Mouse (Mus musculus) testis, adult 2 months (tissue): Measurements from ENCODE around the gene Hcn3. TPM values are rescaled to one million over a fixed set of nuclear protein-coding genes. Genes with fewer than 3 reads are reported as not detected.

Experiments
- H3K27ac ChIP-seq: fragments of 200-500 bp; 2 replicates; pipeline ENCODE4 v1.5.1; 2012; ENCODE audit warnings: low read depth, low read length; ENCODE audit not compliant: control insufficient read depth, insufficient read depth
- H3K27me3 ChIP-seq: fragments of 200-500 bp; 2 replicates; pipeline ENCODE4 v1.6.1; 2012; ENCODE audit warnings: mild to moderate bottlenecking, low read length, moderate library complexity; ENCODE audit not compliant: control insufficient read depth, insufficient read depth
- H3K36me3 ChIP-seq: fragments of 200-500 bp; 2 replicates; pipeline ENCODE4 v1.6.1; 2012; ENCODE audit warnings: mild to moderate bottlenecking, low read length; ENCODE audit not compliant: control insufficient read depth, insufficient read depth
- H3K4me1 ChIP-seq: fragments of 200-500 bp; 2 replicates; pipeline ENCODE4 v1.6.1; 2012; ENCODE audit warnings: low read length; ENCODE audit not compliant: control insufficient read depth, insufficient read depth
- H3K4me3 ChIP-seq: fragments of 200-500 bp; 2 replicates; pipeline ENCODE4 v1.5.1; 2012; ENCODE audit warnings: low read depth, mild to moderate bottlenecking, low read length, moderate library complexity, mixed read lengths; ENCODE audit not compliant: control insufficient read depth
- CTCF ChIP-seq: fragments of 200-500 bp; IDR thresholded peaks from 2 replicates; pipeline ENCODE4 v1.5.1; 2012; ENCODE audit warnings: low read depth, mild to moderate bottlenecking, inconsistent platforms, low read length, moderate library complexity; ENCODE audit not compliant: control insufficient read depth, insufficient read depth, insufficient replicate concordance
- POLR2A ChIP-seq: fragments of 200-500 bp; IDR thresholded peaks from 2 replicates; pipeline ENCODE4 v1.6.1; 2012; ENCODE audit warnings: low read depth, mild to moderate bottlenecking, inconsistent platforms, low read length, moderate library complexity; ENCODE audit not compliant: control insufficient read depth
- polyA plus RNA-seq: library from polyadenylated mRNA; depleted of rRNA; stranded (reverse); fragments of >200 nt; gene quantifications from 2 replicates; pipeline ENCODE4 v1.2.3, GENCODE M21; 2012

Hcn3 gene
- polyA plus RNA-seq, 1 experiment: 2.2 TPM

GRCm38 (mm10) chr3:89179056-89179455 is 19.1 kb upstream of the Hcn3 start:
- Histone ChIP-seq H3K4me1 (peaks cover 12% of the 10 kb centered on the region), H3K27me3 (no peaks in the 10 kb centered on the region), H3K36me3 (peaks cover 4% of the 10 kb centered on the region; the same call in 1 of the 2 replicates), H3K27ac (no peak overlapping the region), H3K4me3 (no peak overlapping the region)
- TF ChIP-seq CTCF (no peak), POLR2A (no peak)

GRCm38 (mm10) chr3:89178107-89178385 is 18.1 kb upstream of the Hcn3 start:
- Histone ChIP-seq H3K27me3 (no peaks in the 10 kb centered on the region), H3K4me1 (peaks cover 11% of the 10 kb centered on the region), H3K27ac (no peak overlapping the region), H3K4me3 (peak overlapping the region; percentile 84), H3K36me3 (peaks cover 4% of the 10 kb centered on the region; the same call in 1 of the 2 replicates)
- TF ChIP-seq CTCF (no peak), POLR2A (no peak)

DNA sequence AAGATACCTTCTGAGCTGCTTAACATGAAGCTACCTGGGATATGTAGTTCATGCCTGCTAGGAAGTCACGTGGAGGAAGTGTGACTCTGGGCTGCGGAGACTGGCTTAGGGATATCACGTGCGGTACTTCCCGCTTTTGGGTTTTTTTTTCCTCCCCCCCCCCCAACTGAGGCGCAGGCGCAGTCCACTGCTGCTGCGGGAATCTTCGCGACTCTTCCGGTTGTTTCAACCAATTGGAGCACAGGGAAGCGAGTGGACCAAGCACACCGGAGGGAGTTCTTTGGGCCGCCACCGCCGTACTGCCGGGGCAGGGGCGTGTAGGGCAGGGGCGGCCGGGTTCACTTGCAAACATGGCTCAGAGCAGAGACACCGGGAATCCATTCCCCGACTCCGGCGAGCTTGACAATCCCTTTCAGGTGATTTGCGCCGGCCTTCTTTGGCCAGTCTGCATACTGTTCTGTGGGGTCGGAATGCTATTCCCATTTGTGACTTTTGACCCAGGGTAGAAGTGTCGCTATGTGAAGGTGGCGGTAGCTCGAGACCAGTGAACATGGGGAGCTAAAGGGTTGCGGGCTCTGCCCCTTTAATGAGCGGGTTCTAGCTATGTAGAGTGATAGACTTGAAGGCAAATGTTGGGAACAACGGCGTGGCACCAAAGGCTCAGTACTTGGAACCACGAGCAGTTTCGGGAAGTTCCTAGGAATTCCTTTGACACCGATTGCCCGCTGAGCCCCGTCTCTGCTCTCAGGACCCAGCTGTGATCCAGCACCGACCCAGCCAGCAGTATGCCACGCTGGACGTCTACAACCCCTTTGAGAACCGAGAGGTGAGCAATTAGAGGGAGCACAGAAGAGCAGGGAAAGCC is 17.5 kb upstream of the Hcn3 start, which contains the start of gene Scamp3:
Gene Scamp3, plus strand, starts transcription at position 232 of the 865 bp plus-strand sequence.
- Histone ChIP-seq H3K27me3 (no peaks in the 10 kb centered on the region), H3K4me1 (peaks cover 7% of the 10 kb centered on the region; the same call in 1 of the 2 replicates), H3K27ac (peak within 1 kb of the TSS; percentile 69), H3K4me3 (peak within 1 kb of the TSS; percentile 84), H3K36me3 (peaks cover 4% of the 10 kb centered on the region; the same call in 1 of the 2 replicates)
- peak; percentile 40; the same call in 1 of the 2 replicates for TF ChIP-seq POLR2A
- TF ChIP-seq CTCF: no peak

DNA sequence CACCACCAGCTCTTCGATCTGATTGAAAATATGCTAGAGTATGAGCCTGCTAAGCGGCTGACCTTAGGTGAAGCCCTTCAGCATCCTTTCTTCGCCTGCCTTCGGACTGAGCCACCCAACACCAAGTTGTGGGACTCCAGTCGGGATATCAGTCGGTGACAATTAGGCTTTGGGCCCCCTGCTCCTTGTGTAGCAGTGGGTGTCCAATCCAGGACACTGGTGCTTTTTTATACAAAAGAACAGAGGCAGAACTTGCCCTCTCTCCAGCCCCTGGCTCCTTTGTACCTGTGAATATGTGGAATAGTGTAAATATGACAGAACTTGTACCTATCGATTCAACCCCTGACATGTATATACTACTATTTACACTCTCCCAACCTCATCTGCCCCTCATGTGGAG is 16.4 kb upstream of the Hcn3 start:
- no peak overlapping the region for H3K4me3 ChIP-seq
- TF ChIP-seq POLR2A: no peak
- TF ChIP-seq CTCF: no peak
- no peak overlapping the region for H3K27ac ChIP-seq
- H3K36me3 ChIP-seq: peaks cover 4% of the 10 kb centered on the region; the same call in 1 of the 2 replicates
- peaks cover 7% of the 10 kb centered on the region; the same call in 1 of the 2 replicates for H3K4me1 ChIP-seq
- H3K27me3 ChIP-seq: no peaks in the 10 kb centered on the region

GRCm38 (mm10) chr3:89175544-89175943 is 15.5 kb upstream of the Hcn3 start:
- TF ChIP-seq CTCF (no peak), POLR2A (no peak)
- H3K4me3 ChIP-seq: no peak overlapping the region
- peaks cover 7% of the 10 kb centered on the region; the same call in 1 of the 2 replicates for H3K4me1 ChIP-seq
- H3K27ac ChIP-seq: no peak overlapping the region
- H3K27me3 ChIP-seq: no peaks in the 10 kb centered on the region
- peaks cover 6% of the 10 kb centered on the region; the same call in 1 of the 2 replicates for H3K36me3 ChIP-seq

DNA sequence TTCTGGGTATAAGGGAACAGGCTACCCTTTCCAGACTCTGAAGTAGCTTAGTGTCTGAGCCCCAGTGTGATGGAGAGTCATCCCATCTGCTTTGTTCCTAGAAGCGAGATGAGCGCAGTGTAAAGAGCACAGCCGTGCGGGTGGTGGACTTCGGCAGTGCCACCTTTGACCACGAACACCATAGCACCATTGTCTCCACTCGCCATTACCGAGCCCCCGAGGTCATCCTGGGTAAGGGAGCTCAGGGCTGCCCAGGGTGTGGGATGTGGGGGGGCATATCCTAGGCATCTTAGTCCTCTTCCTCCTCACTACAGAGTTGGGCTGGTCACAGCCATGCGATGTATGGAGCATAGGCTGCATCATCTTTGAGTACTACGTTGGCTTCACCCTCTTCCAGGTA is 14.8 kb upstream of the Hcn3 start:
- TF ChIP-seq CTCF (no peak), POLR2A (no peak)

DNA sequence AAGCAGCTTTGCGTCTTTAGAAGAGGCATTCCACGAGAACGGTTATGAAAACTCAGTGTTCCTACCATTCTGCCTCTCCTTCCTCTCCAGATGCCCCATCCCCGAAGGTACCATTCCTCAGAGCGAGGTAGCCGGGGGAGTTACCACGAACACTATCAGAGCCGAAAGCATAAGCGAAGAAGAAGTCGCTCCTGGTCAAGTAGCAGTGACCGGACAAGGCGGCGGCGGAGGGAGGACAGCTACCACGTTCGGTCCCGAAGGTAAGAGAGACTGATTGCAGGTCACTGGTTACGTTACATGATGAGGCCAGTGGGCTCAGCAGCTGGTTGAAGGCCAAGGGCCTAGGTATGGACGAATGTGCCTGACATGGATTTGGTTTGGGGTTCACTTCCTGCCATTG is 6.9 kb upstream of the Hcn3 start:
- Histone ChIP-seq H3K27me3 (no peaks in the 10 kb centered on the region), H3K27ac (no peak overlapping the region), H3K36me3 (peaks cover 9% of the 10 kb centered on the region), H3K4me1 (peaks cover 9% of the 10 kb centered on the region), H3K4me3 (no peak overlapping the region)
- TF ChIP-seq POLR2A: no peak
- TF ChIP-seq CTCF: no peak

More for the DNA sequence above, 14.8 kb upstream of the Hcn3 start:
- peaks cover 7% of the 10 kb centered on the region; the same call in 1 of the 2 replicates for H3K4me1 ChIP-seq
- no peaks in the 10 kb centered on the region for H3K27me3 ChIP-seq
- H3K4me3 ChIP-seq: no peak overlapping the region
- H3K27ac ChIP-seq: no peak overlapping the region
- peaks cover 6% of the 10 kb centered on the region; the same call in 1 of the 2 replicates for H3K36me3 ChIP-seq
